Mouse (Mus musculus): ENCODE data around the gene Fgf4. TPM values are rescaled to one million over a fixed set of nuclear protein-coding genes. Genes with fewer than 3 reads are reported as not detected.

The Fgf4 gene
- total and polyA plus RNA-seq, 3 experiments = not detected

- Histone ChIP-seq H3K27me3 (ENCODE audit: control insufficient read depth in 1 of 2, insufficient read depth in 2 of 2, low read length in 2 of 2) (no peaks in the 10 kb centered on the region), H3K79me2 (ENCODE audit: control insufficient read depth, insufficient read depth, low read length, poor library complexity) (no peaks in the 10 kb centered on the region), H3K9me3 (replicated peaks; ENCODE audit: insufficient read depth, low read length) (no peaks in the 10 kb centered on the region), H3K27ac (ENCODE audit: control insufficient read depth, low read depth, low read length) (no peak within 1 kb of the TSS), H3K36me3 (ENCODE audit: control insufficient read depth in 1 of 2, insufficient read depth in 2 of 2, low read length in 2 of 2) (no peaks in the 10 kb centered on the region), H3K4me1 (ENCODE audit: control insufficient read depth in 1 of 2, insufficient read depth in 2 of 2, low read length in 2 of 2) (no peaks in the 10 kb centered on the region), H3K9ac (ENCODE audit: control insufficient read depth, low read depth, low read length, poor library complexity, severe bottlenecking) (no peak within 1 kb of the TSS), H3K4me3 (ENCODE audit: control insufficient read depth in 1 of 2, insufficient read depth in 1 of 2, low read depth in 2 of 2, low read length in 2 of 2) (no peak within 1 kb of the TSS)
- DNase-seq (ENCODE audit: low read depth, low spot score) = no peak
- TF ChIP-seq MAX (IDR thresholded peaks at IDR 0.05; ENCODE audit: low read length) = no peak
- TF ChIP-seq MAZ (IDR thresholded peaks at IDR 0.05; ENCODE audit: low read depth, low read length) = no peak
- TF ChIP-seq EP300 (IDR thresholded peaks at IDR 0.05; ENCODE audit: low read depth in 1 of 2, low read length in 2 of 2) = no peak
- no peak for TF ChIP-seq BHLHE40 (IDR thresholded peaks at IDR 0.05; ENCODE audit: borderline replicate concordance, low read depth, low read length)
- TF ChIP-seq ZMIZ1 (IDR thresholded peaks at IDR 0.05; ENCODE audit: low read depth, low read length) = no peak
- no peak for TF ChIP-seq MXI1 (IDR thresholded peaks at IDR 0.05; ENCODE audit: low read depth, low read length)
- TF ChIP-seq TCF12 (IDR thresholded peaks at IDR 0.05; ENCODE audit: low read depth, low read length) = no peak
- no peak for TF ChIP-seq E2F4 (IDR thresholded peaks at IDR 0.05; ENCODE audit: borderline replicate concordance, low read depth, low read length)
- TF ChIP-seq HCFC1 (IDR thresholded peaks at IDR 0.05; ENCODE audit: low read depth, low read length) = no peak
- no peak for TF ChIP-seq MYB (IDR thresholded peaks at IDR 0.05; ENCODE audit: low read depth, low read length)
- TF ChIP-seq GABPA (IDR thresholded peaks at IDR 0.05; ENCODE audit: low read depth, low read length) = no peak
- no peak for TF ChIP-seq RCOR1 (IDR thresholded peaks at IDR 0.05; ENCODE audit: low read depth, low read length)
- no peak for TF ChIP-seq NELFE (IDR thresholded peaks at IDR 0.05; ENCODE audit: low read depth, low read length)
- TF ChIP-seq ZKSCAN1 (IDR thresholded peaks at IDR 0.05; ENCODE audit: low read depth, low read length) = no peak
- TF ChIP-seq TBP (IDR thresholded peaks at IDR 0.05; ENCODE audit: low read depth, low read length) = no peak
- TF ChIP-seq ZNF384 (IDR thresholded peaks at IDR 0.05; ENCODE audit: low read depth, low read length) = no peak
- TF ChIP-seq USF2 (IDR thresholded peaks at IDR 0.05; ENCODE audit: borderline replicate concordance in 1 of 2, insufficient read depth in 1 of 2, low read depth in 1 of 2, low read length in 2 of 2) = no peak
- no peak for TF ChIP-seq MYC (IDR thresholded peaks at IDR 0.05; ENCODE audit: low read depth, low read length)
- no peak for TF ChIP-seq ETS1 (IDR thresholded peaks at IDR 0.05; ENCODE audit: low read depth, low read length)
These were observed 9.2 kb upstream of the Fgf4 start, which contains the start of gene Fgf3 for GRCm38 (mm10) chr7:144837891-144838488. Fgf3 (plus strand) TSS chr7:144838083.
